Mouse (Mus musculus): ENCODE data around the gene Polr1b.

Polr1b gene

GRCm38 (mm10) chr2:129121986-129122385, 21.2 kb downstream of the Polr1b start:
- DNase-seq = no peak

- peak; percentile 90 for DNase-seq
These were observed 28.7 kb downstream of the Polr1b start, which contains the start of gene Chchd5 for GRCm38 (mm10) chr2:129129412-129129929. Chchd5 (plus strand) TSS chr2:129129700.

GRCm38 (mm10) chr2:129129987-129130545, 29.3 kb downstream of the Polr1b start:
- DNase-seq = no peak

- DNase-seq = no peak
These were observed 30.0 kb downstream of the Polr1b start for GRCm38 (mm10) chr2:129130776-129131175.

GRCm38 (mm10) chr2:129132231-129132630, 31.4 kb downstream of the Polr1b start:
- DNase-seq = no peak

- DNase-seq = no peak
These were observed 32.4 kb downstream of the Polr1b start for GRCm38 (mm10) chr2:129133006-129133805.

GRCm38 (mm10) chr2:129139906-129140305, 39.1 kb downstream of the Polr1b start:
- no peak for DNase-seq

- no peak for DNase-seq
These were observed 48.0 kb downstream of the Polr1b start for GRCm38 (mm10) chr2:129148836-129149235.

- no peak for DNase-seq
These were observed 49.6 kb downstream of the Polr1b start for GRCm38 (mm10) chr2:129150386-129150785.

GRCm38 (mm10) chr2:129151111-129151510, 50.3 kb downstream of the Polr1b start:
- DNase-seq = no peak

- no peak for DNase-seq
These were observed 52.0 kb downstream of the Polr1b start for GRCm38 (mm10) chr2:129152751-129153150.

- DNase-seq = no peak
These were observed 64.0 kb downstream of the Polr1b start for GRCm38 (mm10) chr2:129164815-129165214.

GRCm38 (mm10) chr2:129166466-129167463, 66.0 kb downstream of the Polr1b start:
- DNase-seq = no peak

- no peak for DNase-seq
These were observed 72.6 kb downstream of the Polr1b start for GRCm38 (mm10) chr2:129173386-129173785.

GRCm38 (mm10) chr2:129174474-129174873, 73.7 kb downstream of the Polr1b start:
- peak; percentile 69 for DNase-seq

- no peak for DNase-seq
These were observed 74.8 kb downstream of the Polr1b start for GRCm38 (mm10) chr2:129175636-129176035.

All from kidney, adult 18-20 months (tissue).